Mouse (Mus musculus) gastrocnemius, adult 8-10 months (tissue): ENCODE results near the gene Zfp593. TPM values are rescaled to one million over a fixed set of nuclear protein-coding genes. Genes with fewer than 3 reads are reported as not detected.
"Not testable (repeated sequence)": the region's sequence is repeated elsewhere in the genome, so short reads cannot be mapped to it uniquely, and the experiment has no call there.

Source experiments
- DNase-seq, 2 experiments: peaks; one replicate each; pipeline ENCODE4 v3.0.0; 2022; ENCODE audit warnings: low spot score in 2 of 2
- total RNA-seq, 4 experiments: library from RNA; stranded (reverse); gene quantifications; 2 replicates each; pipeline ENCODE4 v1.2.4; 2022

Gene Zfp593
- 1 to 10 TPM; 5.0 to 7.3 (median 6.1) TPM for total RNA-seq

DNA sequence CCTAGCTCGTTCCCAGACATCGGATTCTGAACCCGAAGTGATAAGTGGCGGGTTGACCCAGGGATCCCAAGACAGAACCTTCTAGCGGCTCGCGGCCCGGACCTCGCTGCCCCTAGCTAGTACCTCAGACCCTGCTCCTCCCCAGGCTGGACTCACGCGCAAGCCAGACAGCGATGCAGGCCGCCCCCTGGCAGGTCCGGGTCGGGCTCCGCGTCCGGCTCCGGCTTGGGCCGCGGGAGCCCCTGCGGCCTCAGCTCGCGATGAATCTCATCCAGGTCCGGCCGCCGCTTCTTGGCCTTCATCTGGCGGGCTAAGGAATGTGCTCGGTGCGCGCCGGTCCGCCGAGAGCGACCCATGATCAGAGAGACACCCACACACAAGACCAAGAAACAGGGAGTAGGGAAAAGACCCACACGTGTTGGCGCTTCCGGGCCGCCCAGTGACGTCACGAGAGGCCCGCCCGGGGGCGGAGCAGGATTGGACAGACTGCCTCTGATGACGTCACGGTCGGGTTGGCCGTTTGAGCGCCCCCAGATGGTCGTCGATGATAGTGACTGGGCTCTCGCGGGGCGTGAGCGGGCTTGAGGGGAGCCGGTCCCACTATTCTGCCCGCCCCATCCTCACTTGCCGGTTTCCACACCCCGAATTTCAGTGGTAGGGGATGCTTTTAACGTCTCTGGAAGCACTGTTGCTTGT lies at the start of gene Zfp593:
Zfp593 (minus strand) TSS at position 445 of the 696 bp plus-strand sequence.
- DNase-seq, result peak; percentile 89 to 91

DNA sequence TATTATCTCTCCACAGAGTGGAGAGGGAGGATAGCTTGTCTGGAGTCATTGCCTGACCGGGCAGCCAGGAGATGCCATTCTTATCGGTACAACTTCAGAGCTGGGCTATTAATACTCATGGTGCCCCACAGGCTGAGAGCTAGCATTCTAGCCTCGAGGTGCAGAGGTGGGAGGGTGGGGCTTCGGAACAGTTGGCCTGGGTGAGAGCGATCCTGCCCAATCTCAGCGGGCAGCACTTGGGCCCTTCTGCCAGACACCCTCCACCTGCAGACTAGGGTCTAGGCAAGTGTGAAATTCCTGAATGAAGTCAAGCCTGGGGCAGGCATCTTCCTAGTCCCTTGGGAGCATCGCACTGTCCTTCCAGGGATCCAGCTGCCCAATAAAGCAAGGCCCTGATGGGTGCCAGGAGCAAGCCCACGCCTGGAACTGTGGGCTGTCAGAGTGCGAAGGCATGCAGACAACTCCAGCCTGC lies 48.3 kb upstream of the Zfp593 start:
- DNase-seq, result no peak

DNA sequence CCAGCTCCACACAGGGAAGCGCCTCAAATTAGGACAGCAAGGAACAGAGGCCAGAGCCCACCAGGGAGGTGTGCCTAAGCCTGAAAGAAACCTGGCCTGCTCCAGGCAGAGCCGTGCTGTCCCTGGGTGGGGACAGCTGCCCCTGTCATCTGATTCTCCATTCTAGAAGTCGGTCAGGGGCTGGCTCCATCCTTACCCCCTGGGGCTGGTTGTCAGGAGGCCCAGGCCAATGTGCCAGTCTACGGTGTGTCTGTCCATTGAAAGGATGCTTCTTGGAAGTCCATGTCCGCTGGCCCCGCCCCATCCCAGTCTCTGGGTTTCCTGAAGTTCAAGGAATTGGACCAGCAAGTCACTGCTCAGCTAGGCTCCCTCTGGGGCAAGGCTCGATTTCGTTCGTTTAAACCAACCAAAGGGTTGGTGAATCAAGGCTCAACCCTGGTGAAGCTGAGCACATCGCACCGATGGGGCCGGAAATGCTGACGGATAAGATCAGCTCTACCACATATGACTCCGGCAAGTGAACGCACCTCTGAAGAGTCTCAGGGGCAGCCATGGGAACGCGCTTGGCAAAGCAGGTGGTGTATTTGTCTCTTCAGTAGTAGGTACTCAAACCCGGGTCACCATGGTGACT lies 47.8 kb upstream of the Zfp593 start:
- no peak for DNase-seq

DNA sequence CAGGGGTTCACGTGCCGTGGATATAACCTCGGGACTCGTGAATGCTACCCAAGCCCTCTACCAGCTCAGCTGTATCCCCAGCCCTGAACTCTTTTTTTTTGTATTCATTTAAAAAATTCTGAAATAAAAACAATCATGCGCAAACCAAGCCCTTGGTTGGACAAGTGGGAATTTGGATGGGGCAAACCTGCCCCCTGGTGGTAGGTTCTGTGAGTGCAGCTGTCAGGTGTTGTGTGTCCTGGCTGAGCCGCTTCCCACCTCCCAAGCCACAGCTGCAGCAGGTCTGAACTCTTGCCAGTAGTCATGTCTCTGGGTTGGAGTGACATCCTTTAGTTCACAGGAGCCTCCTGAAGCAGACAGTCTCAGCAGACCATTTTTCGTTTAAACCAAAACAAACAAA lies 46.7 kb upstream of the Zfp593 start:
- DNase-seq, result peak; percentile 38 to 52

DNA sequence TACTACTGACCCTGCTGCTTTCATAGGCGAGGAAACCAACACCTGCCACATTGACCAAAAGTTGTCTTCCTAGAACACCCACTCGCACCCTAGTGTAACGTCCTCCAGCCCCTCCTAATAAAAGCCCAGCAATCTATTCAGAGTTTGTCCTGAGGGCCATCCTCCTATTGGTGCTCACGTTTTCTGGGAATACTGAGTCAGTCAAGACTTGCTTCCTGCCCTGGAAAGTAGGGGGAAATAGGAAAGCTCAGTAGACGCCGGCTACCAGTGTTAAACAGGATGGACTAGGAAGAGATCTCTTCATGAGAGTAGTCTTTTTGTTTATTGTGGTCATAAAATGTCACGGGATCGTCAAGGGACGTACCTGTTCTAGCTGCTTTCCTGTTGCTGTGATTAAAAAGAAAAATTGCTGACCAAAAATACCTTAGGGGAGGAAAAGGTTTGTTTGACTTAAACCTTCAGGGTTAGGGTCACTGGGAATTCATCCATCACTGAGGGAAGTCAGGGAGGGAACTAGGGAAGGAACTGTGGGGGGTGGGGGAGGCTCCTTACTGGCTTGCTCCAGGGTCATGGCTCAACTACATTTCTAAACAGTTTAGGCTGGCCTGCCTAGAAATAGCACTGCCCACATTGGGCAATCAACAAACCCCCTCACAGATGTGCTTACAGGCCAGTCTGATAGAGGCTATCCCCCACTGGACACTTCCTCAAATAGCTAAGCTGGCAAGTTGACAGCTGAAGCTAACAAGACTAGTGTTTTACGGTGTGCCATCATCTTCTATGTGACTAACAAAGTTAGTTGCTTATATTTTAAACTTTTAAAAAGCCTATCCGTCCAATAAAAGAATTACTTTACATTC lies 43.2 kb upstream of the Zfp593 start:
- DNase-seq, result no peak

DNA sequence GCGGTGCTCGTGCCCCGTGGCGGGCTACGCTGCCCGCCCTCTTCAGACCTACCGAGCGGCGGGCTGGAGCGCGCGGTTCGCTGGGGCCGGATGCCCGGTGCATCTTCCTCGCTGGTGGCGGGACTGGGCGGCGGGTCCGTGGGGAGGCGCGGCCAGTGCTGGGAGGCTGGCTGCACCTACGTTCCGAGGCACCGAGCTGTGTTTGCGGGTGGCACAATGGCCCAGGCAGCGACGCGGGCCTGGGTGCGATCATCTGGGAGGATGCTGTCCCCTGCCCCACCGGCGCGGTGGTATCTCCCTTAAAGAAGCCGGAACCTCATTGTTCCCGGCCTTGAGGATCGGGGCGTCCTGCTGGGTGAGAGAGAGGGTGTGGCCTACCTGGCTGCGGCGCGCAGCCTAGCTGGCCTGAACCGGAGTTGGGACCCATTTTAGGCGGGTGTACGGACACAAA lies 42.2 kb upstream of the Zfp593 start, which contains the start of gene Pdik1l:
Pdik1l (minus strand) TSS at position 321 of the 451 bp plus-strand sequence.
- DNase-seq, result peak; percentile 44

DNA sequence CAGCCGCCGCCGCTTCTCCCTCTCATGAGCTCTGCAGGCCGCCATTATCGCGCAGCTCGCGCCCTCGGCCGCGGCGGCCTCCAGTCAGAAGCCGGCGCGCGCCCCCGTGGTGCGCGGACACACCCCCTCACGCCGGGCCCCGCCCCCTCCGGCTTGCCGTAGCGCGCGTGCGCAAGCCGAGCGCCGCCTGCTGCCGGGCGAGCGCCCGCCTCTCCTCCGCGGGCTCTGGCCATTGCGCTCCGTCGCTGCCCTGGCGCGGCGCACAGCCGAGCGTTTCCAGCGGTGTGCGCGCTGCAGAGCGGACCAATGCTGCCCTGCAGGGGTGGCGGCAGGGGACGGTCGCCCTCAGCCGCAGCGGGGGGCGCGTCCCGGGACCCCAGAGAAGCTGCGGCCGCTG lies 41.8 kb upstream of the Zfp593 start:
- DNase-seq, result peak; percentile 92 to 93

DNA sequence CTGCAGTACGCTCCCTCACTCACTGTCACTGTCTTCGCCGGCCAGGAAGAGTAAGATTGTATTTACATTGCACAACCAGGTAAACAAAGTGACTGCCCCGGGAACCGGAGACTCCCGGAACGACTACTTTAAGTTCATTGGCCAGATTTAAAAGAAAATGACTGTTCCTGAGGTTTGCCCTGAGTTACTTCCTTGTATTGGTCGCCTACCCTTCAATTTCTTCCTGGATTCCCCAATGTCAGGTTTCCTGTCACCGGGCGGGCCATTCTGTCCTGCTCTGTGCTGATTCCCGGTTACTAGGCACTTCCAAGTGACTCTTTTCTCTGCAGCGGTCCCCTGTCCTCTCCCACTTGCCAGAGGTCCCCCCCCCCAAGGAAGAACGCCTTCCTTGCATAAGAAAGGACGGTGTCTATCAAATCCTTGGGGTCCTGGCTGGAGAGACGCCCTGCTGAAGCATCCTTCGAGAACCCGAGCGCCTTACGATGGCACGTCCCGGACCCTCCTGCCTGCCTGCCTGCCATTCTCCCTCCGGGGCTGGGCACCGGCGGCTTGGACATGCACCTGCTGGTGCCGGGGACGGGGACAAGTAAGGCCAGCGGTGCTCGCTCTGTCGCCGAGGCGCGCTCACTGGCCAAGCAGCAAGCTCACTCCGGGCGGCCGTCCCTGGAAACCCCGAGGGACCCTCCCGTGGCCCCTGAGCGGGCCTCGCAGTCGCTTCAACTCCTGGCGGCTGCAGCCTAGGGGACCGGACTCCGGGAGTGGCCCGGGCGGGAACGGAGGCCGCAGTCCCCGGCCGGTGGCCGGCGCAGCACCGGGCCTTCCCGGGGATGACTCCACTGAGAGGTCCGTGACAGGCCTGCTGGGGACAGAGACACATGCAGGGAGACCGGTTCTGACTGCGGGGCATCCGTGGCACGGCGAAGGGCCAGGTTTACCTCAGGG lies 41.1 kb upstream of the Zfp593 start:
- DNase-seq, result no peak

DNA sequence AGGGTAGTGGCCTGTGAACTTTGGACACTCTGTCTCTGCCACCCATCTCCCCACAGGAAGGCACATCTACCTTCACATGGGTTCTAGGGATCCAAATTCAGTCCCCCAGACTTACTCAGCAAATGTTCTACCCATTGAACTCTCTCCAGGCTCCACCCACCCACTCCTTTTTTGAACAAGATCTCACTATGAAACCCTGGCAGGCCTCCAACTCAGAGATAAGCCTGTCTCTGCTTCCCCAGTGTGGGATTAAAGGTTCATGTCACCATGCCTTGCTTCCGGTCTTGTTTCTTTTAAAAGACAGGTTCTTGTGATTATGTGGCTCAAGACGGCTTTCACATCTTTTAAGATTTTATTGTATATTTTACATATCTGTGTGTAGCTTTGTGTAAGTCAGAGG lies 39.5 kb upstream of the Zfp593 start:
- DNase-seq, result no peak

DNA sequence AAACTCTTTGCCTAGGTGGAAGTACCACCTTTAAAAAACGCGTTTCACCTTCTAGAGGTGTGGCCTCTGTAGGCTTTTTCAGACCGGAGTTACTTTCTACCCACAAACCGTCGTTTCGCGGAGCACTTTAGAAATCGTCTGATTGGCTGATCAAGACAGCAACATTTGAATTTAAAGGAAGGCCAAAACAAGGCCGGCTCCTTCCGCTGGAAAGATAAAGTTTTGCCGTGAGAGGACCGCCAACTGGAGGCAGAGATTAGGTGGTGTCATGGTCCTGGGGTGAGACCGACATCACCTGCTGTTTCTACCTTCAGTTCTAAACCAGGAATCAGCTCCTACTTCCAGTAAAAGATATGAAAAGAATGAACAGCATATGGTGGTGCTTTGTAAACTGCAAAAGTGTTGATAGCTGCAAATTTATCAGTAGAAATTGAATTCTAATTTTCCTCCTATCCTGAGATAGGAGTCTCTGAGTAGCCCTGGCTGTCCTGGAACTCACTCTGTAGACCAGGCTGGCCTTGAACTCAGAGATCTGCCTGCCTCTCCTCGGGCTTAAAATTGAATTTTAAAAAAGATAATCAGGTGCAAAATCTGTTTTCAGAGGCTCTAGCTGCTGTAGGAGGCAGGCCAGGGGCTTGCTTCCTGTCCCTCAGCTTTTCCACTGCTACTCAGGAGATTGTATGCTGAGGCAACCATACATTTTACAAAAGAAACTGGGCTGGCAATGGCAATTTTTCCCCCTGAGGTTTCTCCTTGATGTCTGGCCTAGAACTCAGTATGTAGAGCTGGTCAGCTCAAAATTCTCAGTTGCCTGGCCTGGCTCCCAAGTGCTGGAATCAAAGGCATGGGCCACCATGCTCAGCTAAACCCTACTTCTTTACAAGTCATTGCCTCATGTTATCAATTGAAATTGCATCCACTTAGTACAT lies 28.3 kb upstream of the Zfp593 start:
- DNase-seq, result no peak

DNA sequence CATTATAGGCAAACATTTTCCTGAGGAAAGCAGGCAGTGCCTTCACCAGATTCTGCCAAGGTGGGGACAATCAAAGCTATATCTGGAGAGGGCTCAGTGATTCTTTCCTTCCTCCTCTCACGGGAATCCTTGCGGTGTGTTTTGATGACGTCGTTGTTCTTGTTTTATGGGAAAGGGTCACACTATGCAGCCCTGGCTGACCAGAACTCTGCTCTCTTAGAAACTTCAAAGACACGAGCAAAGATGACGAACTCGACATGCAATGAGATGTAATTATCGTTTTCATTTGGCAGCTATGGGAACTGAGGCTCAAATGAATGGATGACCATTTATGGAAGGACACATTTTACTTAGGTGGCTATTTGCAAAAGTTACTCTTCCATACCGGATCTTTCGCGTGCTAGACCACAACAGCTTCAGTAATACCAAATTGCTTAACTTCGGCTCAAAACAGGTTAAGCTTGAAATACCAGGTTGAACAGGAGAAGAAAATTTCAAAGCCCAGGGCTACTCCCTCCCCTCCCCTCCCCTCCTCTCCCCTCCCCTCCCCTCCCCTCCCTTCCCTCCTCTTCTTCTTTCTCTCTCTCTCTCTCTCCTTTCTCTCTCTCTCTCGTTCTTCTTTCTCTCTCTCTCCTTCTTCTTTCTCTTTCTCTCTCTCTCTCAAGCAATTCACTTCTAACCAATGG lies 27.5 kb upstream of the Zfp593 start:
- DNase-seq, result no peak

DNA sequence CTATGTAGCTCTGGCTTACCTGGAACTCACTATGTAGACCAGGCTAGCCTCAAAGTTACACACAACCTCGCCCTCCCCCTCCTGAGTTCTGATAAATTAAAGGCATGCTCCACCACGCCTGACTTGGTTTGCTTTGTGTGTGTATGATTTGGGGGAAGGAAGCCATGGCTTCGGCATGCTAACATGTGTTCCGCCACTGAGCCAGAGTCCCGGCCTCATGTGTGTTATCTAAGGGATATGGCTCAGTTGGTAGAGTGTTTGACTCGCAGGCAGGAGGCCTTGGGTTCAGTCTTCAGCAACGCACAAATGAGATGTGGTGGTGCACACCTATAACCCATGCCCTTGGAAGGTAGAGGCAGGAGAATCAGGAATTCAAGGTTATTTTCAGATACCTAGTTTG lies 26.6 kb upstream of the Zfp593 start:
- DNase-seq, result no peak

DNA sequence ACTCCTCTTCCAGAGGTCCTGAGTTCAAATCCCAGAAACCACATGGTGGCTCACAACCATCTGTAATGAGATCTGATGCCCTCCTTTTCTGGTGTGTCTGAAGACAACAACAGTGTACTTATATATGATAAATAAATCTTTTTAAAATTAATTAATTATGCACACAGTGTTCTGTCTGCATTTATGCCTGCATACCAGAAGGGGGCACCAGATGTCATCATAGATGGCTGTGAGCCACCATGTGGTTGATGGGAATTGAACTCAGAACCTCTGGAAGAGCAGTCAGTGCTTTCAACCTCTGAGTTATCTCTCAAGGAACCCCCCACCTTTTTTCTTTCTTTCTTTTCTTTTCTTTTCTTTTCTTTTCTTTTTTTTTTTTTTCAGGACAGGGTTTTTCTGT lies 24.2 kb upstream of the Zfp593 start:
- DNase-seq, result not testable (repeated sequence)

DNA sequence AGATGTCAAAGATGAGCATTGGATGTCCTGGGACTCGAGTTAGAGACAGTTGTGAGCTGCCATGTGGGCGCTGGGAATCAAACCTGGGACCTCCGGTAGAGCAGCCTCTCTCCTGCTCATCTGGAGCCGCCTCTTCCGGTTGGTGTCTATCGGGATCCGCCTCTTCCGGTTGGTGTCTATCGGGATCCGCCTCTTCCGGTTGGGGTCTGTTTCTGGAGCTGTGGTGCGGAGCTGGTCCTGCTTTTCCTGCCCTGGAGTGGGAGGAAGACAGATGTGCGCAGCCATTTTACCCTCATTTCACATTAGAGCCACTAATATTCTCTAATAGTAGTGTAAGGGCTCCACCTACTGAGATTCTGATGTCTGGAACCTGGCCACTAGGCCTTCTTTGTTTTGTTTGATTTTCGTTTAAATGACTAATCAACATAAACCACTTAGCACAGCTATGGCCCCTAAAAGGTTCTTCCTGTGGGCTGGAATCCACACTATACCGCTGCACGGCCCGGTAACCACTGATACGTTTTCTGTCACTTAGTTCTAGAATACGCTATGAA lies 22.8 kb upstream of the Zfp593 start:
- no peak for DNase-seq

DNA sequence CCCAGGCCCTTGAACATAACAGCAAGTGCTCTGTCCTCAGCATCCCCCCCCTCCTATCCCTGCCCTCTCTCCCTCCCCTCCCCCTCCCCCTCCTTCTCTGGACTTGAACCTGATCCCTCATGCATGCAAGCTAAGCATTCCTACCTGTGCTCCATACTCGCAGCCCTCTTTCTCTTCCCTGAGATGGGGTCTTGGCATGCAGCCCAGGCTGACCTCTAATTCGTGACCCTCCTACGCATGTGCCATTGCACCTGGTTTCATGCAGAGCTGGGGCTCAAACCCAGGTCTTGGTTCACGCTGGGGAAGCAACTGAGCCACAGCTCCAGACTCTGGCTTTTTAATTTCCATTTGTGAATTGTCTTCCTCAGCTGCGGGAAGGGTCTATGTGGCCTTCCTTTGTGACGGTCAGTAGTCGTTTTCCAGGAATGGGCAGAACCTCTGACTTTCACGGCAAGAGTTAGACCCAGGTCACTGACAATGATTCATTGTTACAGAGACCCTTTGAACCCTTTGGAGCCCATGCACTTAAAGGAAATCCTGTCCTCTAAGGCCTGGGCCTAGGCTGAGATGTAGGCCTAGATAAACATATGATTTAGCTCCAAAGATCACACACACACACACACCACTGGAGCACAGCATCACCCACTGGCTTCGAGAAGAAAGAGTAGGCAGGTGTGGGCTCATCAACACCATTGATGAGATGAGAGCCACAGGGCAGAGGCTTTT lies 20.6 kb upstream of the Zfp593 start:
- DNase-seq, result no peak

DNA sequence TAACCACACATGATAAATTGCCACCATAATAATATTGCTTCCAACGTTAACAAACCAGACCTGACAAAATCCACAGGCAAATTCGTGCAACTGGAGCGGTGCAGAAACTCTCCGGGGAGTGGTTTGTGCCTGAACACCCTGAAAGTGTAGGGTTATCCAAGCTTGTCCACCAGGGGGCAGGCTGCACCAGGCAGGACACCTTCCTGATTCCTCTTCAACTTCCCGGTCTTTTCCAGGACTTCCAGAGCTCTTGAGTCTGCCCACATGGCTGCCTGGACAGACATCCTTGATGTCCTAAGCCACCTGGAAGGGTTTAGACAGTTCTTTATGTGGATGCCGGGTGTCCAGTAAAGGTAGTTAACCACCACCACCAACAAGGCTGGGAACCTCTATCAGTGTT lies 17.8 kb upstream of the Zfp593 start:
- DNase-seq, result peak in 1 of 2 experiments; percentile 51

DNA sequence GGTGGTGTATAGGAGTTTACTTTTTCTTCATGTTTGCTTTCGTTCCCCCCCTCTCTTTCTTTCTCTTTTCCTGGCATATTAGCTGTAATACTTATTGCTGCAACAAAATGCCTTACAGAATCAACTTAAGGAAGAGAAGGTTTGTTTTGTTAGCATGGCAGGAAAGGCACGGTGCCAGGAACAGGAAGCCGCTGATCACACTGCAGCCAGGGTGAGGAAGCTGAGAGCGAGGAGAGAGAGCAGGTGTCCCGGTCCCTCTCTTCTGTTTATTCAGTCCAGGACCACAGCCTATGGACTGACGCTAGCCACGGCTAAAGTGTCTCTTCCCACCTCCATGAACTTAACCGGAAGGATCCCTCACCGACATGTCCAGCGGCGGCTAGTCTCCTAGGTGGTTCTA lies 13.0 kb upstream of the Zfp593 start:
- DNase-seq, result no peak
